ENCODE assay signal across 18 mouse cellular contexts in genomic region chr15:41347221-41347620, GRCm38 (mm10).
"Had no signal": no experiment of that assay in that cellular context is flagged by ENCODE, and none has a peak within 500 bp of the region (broad histone marks: within the 10 kb centered on the region; RNA-seq: fewer than 3 reads in every experiment).

No protein-coding gene starts in this region.

- DNase-seq: gastrocnemius, adult 2 months; gastrocnemius, postnatal 10 days; gastrocnemius, postnatal 25 days; heart, adult 11 months; heart, adult 2 months; heart, postnatal 14 days; heart, postnatal 36 days; kidney, adult 11 months; kidney, adult 2 months; kidney, adult 9 months; kidney, postnatal 14 days; kidney, postnatal 36 days; layer of hippocampus, adult 9-11 months; layer of hippocampus, postnatal 36 days; left cerebral cortex, postnatal 4 days had no signal

- ATAC-seq: hindbrain, postnatal 0 days; intestine, embryonic 16.5 days; liver, embryonic 12.5 days had no signal
